Mouse (Mus musculus): ENCODE measurements at regions not wholly inside any gene's neighbourhood (a gene's known extent, or its start where the extent isn't known, plus 50 kb on each side); places are given as distances from the start of the nearest gene placed in this dataset.

DNA sequence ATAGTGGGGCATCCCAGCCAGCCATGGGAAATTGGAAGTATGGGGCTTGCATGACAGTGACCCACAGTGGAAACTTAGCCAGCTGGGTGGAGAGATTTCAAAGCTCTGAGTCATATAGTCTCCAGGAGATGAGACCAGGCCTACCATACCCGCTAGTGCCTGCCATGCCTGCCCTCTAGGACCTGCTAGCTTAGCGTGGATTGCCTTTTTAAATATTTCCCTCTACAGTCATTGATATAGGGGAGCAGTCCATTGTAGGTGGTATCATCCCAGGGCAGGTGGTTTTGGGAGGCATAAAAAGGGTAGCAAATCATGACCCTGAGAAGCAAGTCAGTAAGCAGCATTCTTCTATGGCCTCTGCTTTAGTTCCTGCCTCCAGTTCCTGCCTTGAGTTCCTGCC is 99.5 kb upstream of the Pfn2 start:
- TF ChIP-seq GATA1 (IDR thresholded peaks at IDR 0.05; ENCODE audit: low read length): no peak
- TF ChIP-seq TAL1 (IDR thresholded peaks at IDR 0.05; ENCODE audit: low read length): no peak

All from erythroblast, embryonic 14.5 days (primary cell).